Mouse (Mus musculus) telencephalon, adult 2 months (tissue): Measurements from ENCODE around the gene Cdc14a.
A peak's percentile ranks its signal among the peaks of the same experiment; 100 is the strongest.

Experiments used
- DNase-seq: peaks from one replicate; pipeline ENCODE4 v3.0.0-alpha.2; 2011; ENCODE audit warnings: low read depth, low spot score

Gene Cdc14a

DNA sequence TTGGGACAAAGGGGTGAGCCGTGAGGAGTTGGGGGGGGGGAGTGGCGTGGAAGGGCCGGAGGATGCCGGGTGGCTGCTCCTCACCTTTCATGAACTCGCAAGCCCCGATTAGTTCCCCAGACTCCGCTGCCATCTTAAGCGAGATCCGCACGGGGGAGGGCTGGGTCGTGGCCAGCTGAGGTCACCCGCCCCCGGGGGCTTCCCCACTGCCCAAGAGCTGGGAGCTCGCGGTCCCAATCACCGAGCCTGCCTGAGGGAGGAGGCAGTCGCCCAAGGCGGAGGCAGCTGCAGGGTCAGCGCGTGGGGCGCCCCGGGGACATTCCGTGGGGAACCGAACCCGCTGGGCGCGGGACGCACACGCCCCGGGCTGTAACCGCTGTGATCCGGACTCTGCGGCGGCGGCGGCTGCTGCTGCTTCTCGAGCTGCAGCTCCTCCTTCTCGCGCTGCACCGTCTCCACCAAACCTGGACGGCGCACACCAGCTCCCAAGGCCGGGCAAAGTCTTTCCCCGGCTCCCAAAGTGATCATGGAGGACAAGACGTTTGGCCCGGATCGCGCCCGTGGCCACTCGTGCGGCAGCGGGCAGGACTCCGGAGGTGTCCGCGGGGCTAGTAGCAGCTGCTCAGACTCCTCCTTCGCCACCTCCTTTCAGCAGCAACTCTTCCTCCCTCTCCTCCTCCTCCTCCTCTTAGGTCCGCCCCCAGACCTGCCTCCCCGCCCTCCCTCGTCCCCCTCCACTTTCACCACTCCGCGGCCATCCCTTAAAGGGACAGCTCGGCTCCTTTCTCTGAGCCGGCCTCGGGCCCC, at the start of gene Cdc14a:
Gene Cdc14a, minus strand, starts transcription at position 680 of the 807 bp plus-strand sequence.
- DNase-seq, result peak; percentile 46

DNA sequence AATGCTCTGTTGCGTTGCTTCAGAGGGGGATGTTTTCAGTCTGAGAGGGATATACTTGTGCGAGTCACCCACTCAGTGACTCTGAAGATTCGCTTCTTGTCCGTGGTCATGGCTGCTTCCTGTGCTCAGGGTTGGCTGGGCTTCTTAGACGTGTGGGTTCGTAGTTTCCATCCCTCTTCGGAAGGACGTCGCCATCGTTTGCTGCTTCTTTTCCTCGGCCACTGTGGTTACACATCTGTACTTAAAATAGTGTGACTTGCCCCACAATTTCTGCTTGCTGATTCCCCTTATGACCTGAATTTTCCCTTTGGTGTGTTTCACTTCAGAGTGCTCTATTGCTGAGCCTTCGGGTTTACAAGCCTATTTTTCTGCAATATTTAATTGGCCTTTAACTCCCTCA, 41.9 kb upstream of the Cdc14a start:
- no peak for DNase-seq

DNA sequence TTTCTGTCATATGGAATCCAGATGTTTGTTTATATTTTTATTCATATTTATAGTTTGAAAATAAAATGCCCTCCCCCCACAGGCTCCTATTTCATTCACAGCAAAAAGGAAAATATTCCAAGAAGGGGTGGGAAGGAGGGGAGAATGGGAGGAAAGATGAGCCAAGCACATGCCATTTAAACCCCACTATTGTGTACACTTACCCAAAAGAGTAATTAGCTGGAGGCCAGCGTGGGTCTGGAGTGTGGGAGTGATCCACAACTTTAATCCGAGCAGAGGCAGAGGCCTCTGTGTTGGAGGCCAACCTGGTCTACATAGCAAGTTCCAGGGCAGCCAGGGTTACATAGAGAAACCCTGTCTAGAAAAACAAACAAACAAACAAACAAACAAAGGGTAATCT, 40.5 kb upstream of the Cdc14a start:
- DNase-seq, result no peak

DNA sequence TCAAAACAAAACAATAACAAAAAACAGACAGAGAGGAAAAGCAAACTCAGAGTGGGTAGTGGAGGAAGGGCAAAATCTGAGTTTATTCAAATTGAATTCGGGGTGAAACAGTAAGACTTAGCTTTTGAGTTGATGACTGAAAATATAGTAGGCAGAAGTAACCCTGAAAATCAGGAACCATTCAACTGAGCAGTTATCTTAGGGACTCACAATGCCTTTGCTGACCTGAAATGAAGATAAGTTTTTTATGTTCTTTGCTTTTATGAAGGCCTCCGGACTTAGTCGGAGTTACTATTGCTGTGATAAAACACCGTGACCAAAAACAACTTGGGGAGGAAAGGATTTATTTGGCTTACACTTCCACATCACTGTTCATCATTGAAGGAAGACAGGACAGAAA, 37.2 kb upstream of the Cdc14a start:
- DNase-seq, result no peak

DNA sequence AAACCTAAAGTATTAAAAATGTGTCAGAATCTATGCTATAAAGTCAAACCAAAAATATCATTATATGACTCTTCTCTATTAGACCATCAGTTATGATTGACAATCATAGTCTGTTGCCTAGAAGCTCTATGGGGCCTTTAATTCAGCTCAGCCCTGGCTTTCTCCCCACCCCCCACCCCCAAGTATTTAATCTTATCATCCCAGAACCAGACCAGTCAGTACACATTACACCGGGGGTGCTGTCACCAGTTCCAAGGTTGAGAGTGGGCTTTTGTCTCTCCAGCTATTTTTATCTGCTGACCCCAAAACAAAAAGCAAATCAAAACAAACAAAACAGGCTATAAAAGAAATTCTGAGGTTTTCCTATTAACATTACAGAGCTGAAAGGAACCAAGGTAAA, 30.7 kb upstream of the Cdc14a start:
- DNase-seq, result no peak

DNA sequence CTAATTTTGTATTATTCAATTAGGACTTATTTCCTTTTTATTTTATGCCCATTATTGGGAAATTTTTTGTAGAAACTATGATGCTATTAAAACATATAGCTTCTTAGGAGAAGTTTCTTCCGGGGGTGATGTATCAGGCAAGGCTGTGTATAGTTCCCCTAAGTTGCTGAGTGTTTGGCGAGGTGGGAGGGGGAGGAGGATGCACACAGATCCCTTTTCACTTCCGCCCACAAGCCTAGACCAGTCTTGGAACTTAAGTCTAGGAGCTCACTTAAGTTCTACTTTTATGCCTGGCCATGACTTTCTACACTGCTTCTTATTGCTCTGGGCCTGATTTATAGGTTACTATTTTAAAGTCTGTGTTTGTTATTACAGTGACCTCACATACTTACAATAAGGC, 26.9 kb upstream of the Cdc14a start:
- DNase-seq, result peak; percentile 4

DNA sequence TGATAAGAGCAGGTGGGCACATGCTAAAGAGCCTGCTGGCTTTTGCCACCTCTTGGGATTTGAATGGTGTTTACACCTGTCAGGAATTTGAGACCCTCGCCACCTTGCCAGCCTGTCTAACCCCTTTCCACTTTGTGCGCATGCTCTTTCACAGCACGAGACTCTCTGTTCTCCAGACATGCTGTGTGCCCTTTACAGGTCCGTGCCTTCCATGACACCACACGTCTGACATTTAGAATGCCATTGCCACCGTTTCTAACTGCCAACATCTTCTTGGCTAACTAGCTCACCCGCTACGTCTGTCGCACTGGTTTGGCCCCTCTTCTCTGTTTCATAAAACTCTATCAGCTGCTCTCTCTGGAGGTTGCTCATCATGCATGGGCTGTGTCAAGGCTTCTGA, 20.5 kb upstream of the Cdc14a start:
- no peak for DNase-seq

DNA sequence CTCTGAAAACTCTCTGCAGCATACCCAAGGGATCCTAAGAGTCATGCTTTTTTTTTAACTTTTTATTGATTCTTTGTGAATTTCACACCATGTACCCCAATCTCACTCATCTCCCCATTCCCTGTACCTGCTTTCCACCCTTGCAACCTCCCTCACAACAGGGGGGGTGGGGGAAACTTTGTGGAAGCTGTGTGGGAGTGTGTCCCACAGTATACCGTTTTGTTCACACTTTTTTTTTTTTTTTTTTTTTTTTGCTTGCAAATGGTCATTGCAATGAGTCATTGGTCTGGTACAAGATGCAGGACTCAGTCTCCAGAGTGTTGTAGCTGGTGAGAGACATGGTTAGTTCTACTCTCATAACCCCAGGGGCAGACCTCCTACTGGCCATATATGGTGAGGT, 19.0 kb upstream of the Cdc14a start:
- DNase-seq, result no peak

DNA sequence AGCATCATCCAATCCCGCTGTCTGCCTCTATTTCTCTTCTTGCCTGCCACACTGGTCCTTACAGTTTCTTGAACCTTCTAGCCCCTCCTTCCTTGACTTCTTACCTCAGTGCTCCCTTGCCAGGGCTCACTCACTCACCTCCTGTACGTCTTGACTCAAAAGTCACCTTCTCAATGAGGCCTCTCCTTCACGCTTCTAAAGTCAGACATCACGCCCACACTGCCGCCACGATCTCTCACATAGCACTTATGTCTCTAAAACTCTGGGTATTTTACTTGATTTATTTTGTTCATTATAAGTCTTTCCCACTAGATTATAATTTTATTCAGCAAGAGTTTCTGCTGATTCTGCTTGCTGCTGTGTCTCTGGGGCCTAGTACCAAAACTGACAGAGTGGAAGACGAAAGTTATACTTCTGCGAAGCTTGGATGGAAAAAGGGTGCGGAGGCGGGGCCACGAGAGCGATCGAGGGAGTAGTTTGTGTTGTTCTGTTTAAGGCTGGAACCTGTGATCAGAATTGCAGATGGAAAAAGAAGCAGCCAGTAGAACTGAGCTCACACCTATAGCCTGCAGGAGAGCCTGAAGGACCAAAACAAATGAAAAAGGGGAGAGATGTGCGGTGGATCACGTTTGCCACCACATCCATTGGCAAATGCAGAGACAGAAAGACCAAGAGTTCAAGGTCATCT, 17.8 kb upstream of the Cdc14a start:
- no peak for DNase-seq

DNA sequence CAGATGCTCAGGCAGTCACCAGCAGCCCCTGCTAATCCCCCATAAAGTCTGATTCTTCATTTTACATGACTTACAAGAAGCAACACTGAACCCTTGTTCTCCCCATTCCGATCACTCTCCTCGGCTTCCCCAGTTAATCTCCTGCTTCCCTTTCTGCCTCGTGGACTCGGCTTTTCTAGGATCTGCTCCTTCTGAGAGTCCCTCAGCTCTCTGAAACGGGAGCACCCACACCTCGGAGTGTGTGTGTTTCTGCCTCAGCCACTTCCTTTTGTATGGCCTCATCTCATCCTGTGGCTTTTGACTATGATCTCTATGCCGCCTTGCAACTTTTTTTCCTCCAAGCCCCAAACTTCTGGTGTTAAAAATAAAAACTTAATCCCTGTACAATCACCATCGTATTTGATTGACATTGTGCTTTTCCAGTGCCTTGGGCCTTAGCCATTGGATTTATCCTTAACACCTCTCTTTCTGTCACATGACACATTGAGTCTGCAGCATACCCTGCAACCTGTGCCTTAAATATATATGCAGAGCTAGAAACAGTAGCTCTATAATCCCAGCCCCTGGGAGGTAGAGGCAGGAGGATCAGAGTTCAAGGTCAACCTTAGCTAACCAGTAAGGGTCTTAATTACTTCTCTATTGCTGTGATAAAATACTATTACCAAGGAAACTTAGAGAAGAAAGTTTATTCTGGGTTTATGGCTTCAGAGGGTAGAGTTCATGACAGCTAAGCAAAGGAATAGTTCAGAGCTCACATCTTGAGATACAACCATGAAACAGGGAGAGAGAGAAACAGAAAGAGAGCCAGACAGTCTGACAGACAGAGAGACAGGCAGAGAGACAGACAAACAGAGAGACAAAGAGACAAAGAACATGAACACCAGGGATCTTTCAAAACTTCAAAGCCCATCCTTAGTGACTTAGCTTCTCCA, 16.5 kb upstream of the Cdc14a start:
- DNase-seq, result no peak

DNA sequence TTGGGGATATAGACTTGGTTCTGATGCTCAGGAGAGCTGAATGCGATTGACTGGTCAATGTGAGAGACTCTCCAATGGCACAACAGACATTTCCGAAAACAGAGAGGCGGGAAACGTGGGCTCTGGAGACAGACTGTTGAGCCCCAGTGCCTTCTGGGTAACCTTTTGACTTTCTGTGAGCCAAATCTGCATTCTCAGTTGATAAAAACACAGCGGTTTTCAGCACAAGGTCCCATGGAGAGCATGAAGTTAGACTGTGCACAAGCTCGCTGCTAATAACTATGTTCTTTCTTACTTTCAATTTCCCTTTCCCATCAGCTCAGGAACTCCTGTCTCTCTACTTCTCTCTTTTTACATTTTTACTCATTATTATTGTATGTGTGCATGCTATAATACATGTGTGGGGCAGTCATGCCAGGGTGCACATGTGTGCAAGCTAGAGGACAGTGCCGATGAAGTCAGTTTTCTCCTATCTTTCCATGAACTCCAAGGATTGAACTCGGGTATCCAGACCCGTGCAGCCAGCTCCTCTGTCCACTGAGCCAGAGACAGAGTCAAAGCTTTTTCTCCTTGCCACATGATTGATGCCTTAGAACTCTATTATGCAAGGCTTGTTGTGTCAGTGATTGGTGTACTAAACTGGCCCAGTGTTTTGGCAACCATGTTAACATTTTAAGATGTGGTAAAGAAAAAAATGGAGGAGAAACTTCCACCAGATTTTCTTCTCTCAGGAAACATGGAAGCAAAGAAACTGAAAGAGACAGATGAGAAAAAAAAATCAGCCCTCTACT, 13.2 kb upstream of the Cdc14a start:
- DNase-seq, result no peak

DNA sequence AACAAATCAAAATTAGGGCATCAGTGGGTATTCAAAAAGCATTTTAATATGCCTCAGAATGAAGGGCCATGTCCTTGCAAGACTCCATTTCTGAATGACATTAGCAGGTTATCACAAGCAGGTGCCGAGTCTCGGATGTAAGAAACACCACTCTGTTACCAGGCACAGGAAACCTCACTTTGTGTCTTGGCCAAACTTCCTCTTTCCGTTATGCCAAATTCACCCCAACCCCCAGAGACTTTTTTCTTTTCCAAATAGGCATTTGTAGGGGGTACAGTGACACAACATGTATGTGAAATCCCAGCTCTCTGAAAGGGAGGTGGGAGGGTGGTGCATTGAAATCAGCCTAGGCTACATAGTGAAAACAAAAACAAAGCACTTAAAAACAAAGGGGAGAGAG, 12.3 kb upstream of the Cdc14a start:
- no peak for DNase-seq

DNA sequence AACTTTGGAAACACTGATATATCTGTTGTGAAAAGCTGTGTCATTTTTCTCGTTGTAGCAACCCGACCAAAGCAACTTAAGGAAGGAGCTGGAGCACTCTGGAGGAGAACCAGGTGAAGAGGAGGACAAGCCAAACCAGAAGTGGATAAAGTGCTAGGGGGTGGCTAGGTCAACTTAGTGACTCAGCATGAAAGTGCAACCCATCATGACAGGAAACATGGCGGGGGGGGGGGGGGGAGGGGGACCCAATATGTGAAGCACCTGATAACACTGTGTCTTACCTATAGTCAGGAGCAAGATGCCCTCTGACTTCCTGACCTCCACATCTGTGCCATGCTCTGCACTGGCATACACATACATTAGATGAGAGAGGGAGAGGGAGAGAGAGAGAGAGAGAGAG, 10.9 kb upstream of the Cdc14a start:
- DNase-seq, result no peak

DNA sequence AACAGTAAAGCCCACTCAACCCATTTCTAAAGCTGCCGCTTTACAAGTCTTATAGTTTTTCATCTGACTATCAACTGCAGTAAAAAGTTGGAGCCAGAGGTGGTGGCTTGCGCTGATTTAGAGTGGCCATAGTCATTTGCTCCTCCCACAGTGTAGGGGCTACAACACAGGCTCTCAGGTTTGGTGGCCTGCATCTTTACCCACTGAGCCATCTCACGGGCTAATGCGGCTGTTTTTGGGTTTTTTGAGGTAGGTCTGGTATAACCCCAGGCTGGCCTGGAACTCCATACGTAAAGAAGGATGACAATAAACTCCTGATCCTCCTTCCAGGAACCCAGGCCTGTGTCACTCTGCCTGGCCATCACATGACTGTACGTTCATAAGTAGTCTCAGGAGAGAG, 2.1 kb upstream of the Cdc14a start:
- no peak for DNase-seq

DNA sequence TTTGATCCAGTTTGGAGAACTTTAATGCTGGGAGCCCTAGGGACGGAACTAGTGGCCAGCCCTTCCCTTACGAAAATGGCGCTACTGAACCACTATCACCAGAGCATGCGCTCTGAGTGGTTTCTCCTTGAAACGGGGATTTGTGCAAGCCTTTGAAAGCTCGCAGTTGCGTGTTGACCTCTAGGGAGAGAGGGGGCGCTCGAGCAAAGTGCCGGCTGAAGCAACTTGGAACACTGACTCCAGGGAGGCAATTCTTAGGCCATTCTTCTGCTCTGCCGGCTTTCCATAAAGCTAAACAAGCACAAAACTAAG, 1.1 kb upstream of the Cdc14a start:
- DNase-seq, result peak; percentile 72

DNA sequence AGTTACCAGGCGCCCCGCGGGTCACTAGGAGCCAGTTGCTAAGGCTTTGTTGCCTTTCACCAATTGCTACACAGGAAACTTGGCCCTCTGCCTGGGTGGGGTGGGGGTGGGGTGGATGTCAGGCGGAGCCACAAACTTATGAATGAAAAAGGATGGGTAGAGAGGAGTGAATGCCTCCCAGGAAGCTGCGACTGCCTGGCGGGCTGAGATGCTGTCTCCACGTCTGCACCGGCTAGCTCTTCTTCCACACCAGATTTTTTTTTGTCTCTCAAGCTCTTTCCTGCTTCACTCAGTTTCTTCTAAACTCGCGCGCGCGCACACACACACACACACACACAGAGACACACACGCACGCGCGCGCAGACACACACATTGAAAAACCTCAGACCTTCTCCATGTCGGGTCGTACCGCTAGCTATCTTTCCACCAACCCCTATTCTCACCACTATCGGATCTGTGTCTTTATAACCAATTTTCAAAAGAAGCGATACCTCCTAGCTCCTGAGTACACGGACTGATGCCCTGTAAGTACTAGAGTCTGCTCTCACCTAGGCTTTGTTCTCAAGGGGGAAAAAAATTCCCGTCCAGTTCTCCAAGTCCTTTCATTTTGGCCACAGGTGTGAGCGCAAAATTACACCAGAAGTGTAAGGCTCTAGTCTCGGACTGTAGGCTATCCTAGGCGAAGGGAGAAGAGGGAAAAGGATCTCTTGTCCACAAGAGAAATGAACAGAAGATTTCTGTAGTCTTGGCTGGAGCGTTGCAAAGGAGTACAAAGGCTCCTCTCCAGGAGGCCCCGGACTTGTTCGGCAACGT, 534 bp upstream of the Cdc14a start:
- no peak for DNase-seq

DNA sequence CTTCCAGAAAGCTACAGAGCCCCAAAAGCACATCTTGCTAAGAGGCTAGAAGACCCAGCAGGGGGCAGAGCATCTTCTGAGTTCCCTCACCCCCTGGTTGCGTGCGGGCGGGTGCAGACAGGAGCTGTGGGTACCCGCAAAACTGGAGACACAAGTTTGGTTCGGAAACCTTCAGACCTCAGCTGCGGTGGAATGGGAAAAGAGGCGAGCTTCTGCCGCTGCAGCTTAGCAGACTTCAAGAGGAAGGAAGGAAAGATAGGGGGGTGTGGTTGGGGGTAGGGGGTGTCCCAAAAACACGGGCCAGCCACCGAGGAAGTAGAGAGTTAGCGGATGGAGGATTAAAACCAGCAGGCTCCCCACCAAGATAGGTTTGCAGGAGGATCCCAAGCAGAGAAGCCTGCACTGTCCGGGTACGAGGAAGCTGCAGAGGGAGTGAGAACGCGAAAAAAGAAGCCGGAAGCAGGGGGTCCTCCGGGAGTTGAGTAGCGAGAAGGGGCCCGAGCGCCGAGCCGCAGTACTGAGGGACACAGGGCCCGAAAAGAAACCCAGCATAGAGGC, 958 bp downstream of the Cdc14a start:
- no peak for DNase-seq

DNA sequence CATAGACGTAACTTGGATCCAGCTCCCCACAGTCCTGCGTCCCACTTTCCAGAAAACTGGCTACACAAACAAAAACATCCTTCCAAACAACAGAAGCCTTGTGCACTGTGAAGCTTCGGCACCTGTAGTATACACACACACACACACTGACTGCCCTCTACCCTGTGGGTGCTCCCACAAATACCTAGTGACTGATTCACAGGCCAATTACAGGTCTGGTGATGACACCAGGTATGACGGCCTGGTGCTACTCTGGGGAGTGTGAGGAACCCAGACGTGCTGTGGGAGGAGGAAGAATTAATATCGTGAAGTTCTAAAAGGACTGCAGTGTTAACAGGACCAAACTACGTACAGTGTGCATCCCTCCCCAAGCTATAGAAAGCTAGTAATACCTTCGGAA, 1.8 kb downstream of the Cdc14a start:
- no peak for DNase-seq

DNA sequence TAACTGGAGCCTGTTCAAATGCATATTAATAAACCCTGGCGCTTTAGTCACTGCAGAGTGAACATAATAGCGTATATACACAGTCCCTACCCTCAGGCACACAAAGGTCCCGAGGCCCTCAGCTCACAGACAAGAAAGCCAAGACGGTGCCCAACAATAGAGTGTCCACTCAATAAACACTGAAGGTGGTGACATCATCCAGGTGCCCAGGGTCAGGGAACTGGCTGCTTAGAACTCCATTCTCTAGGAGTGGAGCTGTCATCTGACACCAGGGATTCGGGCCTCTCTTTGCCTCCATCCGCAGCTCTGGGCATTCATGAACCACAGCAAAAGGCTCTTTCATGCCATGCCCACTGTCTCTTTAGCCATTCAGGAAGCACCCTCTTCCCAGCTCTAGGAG, 2.7 kb downstream of the Cdc14a start:
- no peak for DNase-seq

DNA sequence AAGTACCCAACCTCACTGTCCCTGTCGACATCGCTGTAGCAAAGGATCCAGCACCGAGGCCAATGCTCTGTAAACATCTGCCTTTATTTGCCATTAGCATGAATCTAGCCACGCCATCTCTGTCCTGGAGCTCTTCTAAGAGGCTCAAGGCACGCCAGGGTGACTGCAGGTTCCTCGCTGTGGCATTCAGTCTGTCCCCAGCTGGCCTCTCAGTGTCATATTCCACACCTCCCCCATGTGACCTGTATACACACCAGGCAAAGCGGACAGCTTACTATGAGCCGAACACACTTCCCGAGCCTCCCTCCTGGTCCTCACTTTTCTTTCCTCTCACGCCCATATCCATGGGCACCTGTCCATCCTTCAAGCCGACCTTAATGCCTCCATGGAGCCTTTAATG, 4.0 kb downstream of the Cdc14a start:
- no peak for DNase-seq
